Mouse (Mus musculus): ENCODE results near the gene Fubp1. TPM values are rescaled to one million over a fixed set of nuclear protein-coding genes. Genes with fewer than 3 reads are reported as not detected.
A peak's percentile ranks its signal among the peaks of the same experiment; 100 is the strongest.

Fubp1 gene
- polyA plus RNA-seq, 1 experiment, result 284 TPM

- no peak overlapping the region for H3K27ac ChIP-seq (ENCODE audit: insufficient read depth, low read depth, low read length)
- H3K4me1 ChIP-seq (ENCODE audit: control insufficient read depth, insufficient read depth, low read length), result no peaks in the 10 kb centered on the region; the same call in 1 of the 2 replicates
- TF ChIP-seq CTCF (IDR thresholded peaks at IDR 0.05; ENCODE audit: insufficient read depth, low read depth, low read length) (no peak), POLR2A (IDR thresholded peaks at IDR 0.05; ENCODE audit: insufficient read depth, low read depth, low read length) (no peak)
- H3K4me3 ChIP-seq (ENCODE audit: insufficient read depth, low read depth, low read length), result no peak overlapping the region
Measured at GRCm38 (mm10) chr3:152202942-152203341, 7.3 kb upstream of the Fubp1 start.

DNA sequence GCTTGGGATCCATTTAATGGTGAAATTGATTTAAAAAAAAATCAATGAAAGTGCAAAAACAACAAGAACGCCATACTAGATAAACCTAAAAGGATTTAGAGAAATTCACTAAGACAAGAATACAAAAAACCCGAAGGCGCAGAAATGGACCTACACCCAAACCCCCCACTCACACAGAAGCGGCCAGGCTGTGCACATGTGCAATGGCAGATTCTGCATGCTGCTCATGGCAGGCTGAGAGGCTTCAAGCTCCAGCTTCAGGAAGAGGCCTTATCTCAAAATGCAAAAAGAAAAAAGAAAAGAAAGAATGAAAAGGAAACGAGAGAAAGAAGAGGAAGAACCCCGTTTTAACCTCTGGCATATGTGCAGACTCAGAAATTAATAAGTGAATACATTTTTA, 6.8 kb upstream of the Fubp1 start:
- Histone ChIP-seq H3K27ac (ENCODE audit: insufficient read depth, low read depth, low read length) (no peak overlapping the region), H3K4me3 (ENCODE audit: insufficient read depth, low read depth, low read length) (no peak overlapping the region), H3K4me1 (ENCODE audit: control insufficient read depth, insufficient read depth, low read length) (no peaks in the 10 kb centered on the region; the same call in 1 of the 2 replicates)
- 92% methylated on average over 6 of the region's 6 CpGs for WGBS
- TF ChIP-seq CTCF (IDR thresholded peaks at IDR 0.05; ENCODE audit: insufficient read depth, low read depth, low read length) (no peak), POLR2A (IDR thresholded peaks at IDR 0.05; ENCODE audit: insufficient read depth, low read depth, low read length) (no peak)

GRCm38 (mm10) chr3:152203996-152204395, 6.2 kb upstream of the Fubp1 start:
- TF ChIP-seq CTCF (IDR thresholded peaks at IDR 0.05; ENCODE audit: insufficient read depth, low read depth, low read length), result no peak
- no peak for TF ChIP-seq POLR2A (IDR thresholded peaks at IDR 0.05; ENCODE audit: insufficient read depth, low read depth, low read length)
- Histone ChIP-seq H3K4me1 (ENCODE audit: control insufficient read depth, insufficient read depth, low read length) (no peaks in the 10 kb centered on the region; the same call in 1 of the 2 replicates), H3K27ac (ENCODE audit: insufficient read depth, low read depth, low read length) (no peak overlapping the region), H3K4me3 (ENCODE audit: insufficient read depth, low read depth, low read length) (no peak overlapping the region)
- 78% methylated on average over 3 of the region's 3 CpGs for WGBS

- Histone ChIP-seq H3K4me1 (ENCODE audit: control insufficient read depth, insufficient read depth, low read length) (no peaks in the 10 kb centered on the region; the same call in 1 of the 2 replicates), H3K27ac (ENCODE audit: insufficient read depth, low read depth, low read length) (no peak overlapping the region), H3K4me3 (ENCODE audit: insufficient read depth, low read depth, low read length) (no peak overlapping the region)
- TF ChIP-seq POLR2A (IDR thresholded peaks at IDR 0.05; ENCODE audit: insufficient read depth, low read depth, low read length), result no peak
- no peak for TF ChIP-seq CTCF (IDR thresholded peaks at IDR 0.05; ENCODE audit: insufficient read depth, low read depth, low read length)
- WGBS, result 96% methylated on average over 3 of the region's 3 CpGs
Measured at GRCm38 (mm10) chr3:152204577-152204976, 5.6 kb upstream of the Fubp1 start.

DNA sequence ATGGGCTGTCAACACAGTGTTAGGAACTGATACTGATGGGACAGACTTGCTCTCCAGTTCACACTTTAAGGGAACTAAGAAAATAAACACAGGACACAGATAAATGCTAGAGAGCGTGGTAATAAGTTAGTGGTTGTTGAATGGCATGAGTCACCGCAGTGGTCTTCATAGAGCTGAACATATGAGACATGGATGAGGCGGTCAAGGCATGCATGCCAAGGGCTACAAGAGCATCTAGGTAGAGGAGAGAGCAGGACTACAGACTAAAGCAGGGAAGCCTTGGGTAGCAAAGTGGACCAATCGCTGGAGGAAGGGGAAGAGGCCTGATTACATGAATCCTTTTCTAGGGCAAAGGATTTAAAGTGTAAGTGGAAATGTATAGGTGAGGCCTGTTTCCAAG, 3.1 kb upstream of the Fubp1 start:
- 97% methylated on average over 4 of the region's 4 CpGs for WGBS
- Histone ChIP-seq H3K4me3 (ENCODE audit: insufficient read depth, low read depth, low read length) (no peak overlapping the region), H3K4me1 (ENCODE audit: control insufficient read depth, insufficient read depth, low read length) (peaks cover 4% of the 10 kb centered on the region), H3K27ac (ENCODE audit: insufficient read depth, low read depth, low read length) (no peak overlapping the region)
- TF ChIP-seq POLR2A (IDR thresholded peaks at IDR 0.05; ENCODE audit: insufficient read depth, low read depth, low read length) (no peak), CTCF (IDR thresholded peaks at IDR 0.05; ENCODE audit: insufficient read depth, low read depth, low read length) (no peak)

GRCm38 (mm10) chr3:152208096-152208885, 1.9 kb upstream of the Fubp1 start:
- Histone ChIP-seq H3K27ac (ENCODE audit: insufficient read depth, low read depth, low read length) (no peak overlapping the region), H3K4me1 (ENCODE audit: control insufficient read depth, insufficient read depth, low read length) (peaks cover 7% of the 10 kb centered on the region), H3K4me3 (ENCODE audit: insufficient read depth, low read depth, low read length) (no peak overlapping the region)
- no peak for TF ChIP-seq CTCF (IDR thresholded peaks at IDR 0.05; ENCODE audit: insufficient read depth, low read depth, low read length)
- TF ChIP-seq POLR2A (IDR thresholded peaks at IDR 0.05; ENCODE audit: insufficient read depth, low read depth, low read length), result no peak
- 92% methylated on average over 7 of the region's 7 CpGs for WGBS

DNA sequence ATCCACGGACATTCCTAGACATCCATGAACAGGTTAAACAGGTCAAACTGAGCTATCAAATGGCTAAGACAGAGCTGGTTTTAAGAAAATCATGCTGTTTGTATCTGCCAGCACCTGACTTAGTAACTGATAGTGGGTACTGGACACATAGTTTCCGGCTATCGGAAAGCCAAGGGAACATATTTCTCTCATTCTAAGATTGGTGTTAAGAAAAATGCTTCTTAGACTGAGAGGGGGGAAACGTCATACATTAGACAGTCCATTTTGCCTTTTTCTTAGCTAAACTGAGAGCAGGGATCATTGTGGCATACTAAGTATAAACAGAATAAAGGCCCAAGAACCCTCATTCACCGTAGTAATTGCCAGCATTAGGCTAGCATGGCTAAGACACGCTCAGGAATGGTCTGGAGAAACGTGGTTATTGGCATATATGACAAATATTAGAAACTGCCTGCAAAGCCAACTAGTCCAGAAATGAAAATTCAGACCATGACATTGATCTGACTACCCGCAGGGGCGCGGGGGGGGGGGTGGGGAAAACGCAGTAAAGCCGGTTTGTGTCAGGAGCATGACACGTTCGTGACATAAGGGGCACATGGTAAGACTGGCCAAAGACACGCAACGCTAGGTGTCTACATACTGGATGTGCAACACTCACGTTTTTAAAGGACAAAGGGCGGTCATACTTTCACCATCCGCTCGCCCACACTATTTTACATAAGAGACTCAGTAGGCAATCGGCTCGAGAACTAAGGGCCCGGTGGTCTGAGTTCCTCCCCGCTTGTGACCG, 850 bp upstream of the Fubp1 start:
- H3K27ac ChIP-seq (ENCODE audit: insufficient read depth, low read depth, low read length), result peak overlapping the region; percentile 98
- WGBS, result 3% methylated on average over 25 of the region's 25 CpGs
- peaks cover 7% of the 10 kb centered on the region for H3K4me1 ChIP-seq (ENCODE audit: control insufficient read depth, insufficient read depth, low read length)
- peak overlapping the region; percentile 93 for H3K4me3 ChIP-seq (ENCODE audit: insufficient read depth, low read depth, low read length)
- TF ChIP-seq POLR2A (IDR thresholded peaks at IDR 0.05; ENCODE audit: insufficient read depth, low read depth, low read length), result no peak
- TF ChIP-seq CTCF (IDR thresholded peaks at IDR 0.05; ENCODE audit: insufficient read depth, low read depth, low read length), result no peak

- no peak for TF ChIP-seq POLR2A (IDR thresholded peaks at IDR 0.05; ENCODE audit: insufficient read depth, low read depth, low read length)
- no peak for TF ChIP-seq CTCF (IDR thresholded peaks at IDR 0.05; ENCODE audit: insufficient read depth, low read depth, low read length)
- H3K4me3 ChIP-seq (ENCODE audit: insufficient read depth, low read depth, low read length), result peak overlapping the region; percentile 93
- peak overlapping the region; percentile 97 for H3K27ac ChIP-seq (ENCODE audit: insufficient read depth, low read depth, low read length)
- peaks cover 7% of the 10 kb centered on the region for H3K4me1 ChIP-seq (ENCODE audit: control insufficient read depth, insufficient read depth, low read length)
- WGBS, result under 1% methylated on average over 65 of the region's 68 CpGs
Measured at GRCm38 (mm10) chr3:152210728-152211391, 638 bp downstream of the Fubp1 start.

Data from olfactory bulb, adult 2 months (tissue).